Mouse (Mus musculus): Measurements from ENCODE around the gene Lcn12. TPM values are rescaled to one million over a fixed set of nuclear protein-coding genes. Genes with fewer than 3 reads are reported as not detected.

Lcn12 gene
- polyA plus RNA-seq, 1 experiment = not detected

DNA sequence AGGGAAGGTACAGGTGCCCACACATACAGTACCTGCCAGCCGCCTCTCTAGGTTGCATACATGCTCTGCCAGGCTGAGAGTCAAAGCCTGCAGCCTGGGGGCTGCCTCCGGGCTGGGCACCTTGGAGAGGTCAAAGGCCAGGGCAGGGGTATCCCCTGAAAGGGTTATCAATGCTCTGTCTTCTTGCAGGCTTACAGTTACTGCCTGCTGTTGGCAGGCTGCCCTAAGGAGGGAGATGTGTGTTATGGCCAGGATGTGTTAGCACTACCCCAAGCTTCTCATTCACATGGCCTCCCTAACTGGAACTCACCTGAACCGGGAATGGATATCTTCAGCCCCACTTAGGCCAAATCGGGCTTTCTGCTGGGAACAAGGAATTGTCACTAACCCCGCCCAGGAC, 33.6 kb downstream of the Lcn12 start:
- peaks cover 11% of the 10 kb centered on the region for H3K4me1 ChIP-seq (ENCODE audit: control insufficient read depth, insufficient read depth, low read length)
- H3K27me3 ChIP-seq (replicated peaks; ENCODE audit: control insufficient read depth, insufficient read depth, low read length) = no peaks in the 10 kb centered on the region
- H3K36me3 ChIP-seq (ENCODE audit: control insufficient read depth, insufficient read depth, low read length) = no peaks in the 10 kb centered on the region
- H3K4me3 ChIP-seq (ENCODE audit: insufficient read depth, low read depth, low read length) = peak overlapping the region; percentile 71
- peak overlapping the region; percentile 93 for H3K27ac ChIP-seq (ENCODE audit: insufficient read depth, low read depth, low read length)
- TF ChIP-seq POLR2A (IDR thresholded peaks at IDR 0.05; ENCODE audit: low read depth, low read length) (no peak), CTCF (conservative IDR thresholded peaks at IDR 0.05; ENCODE audit: insufficient read depth, insufficient read length, low read depth, low read length) (no peak)
- WGBS = 20% methylated on average over 5 of the region's 5 CpGs
- no peak for DNase-seq

DNA sequence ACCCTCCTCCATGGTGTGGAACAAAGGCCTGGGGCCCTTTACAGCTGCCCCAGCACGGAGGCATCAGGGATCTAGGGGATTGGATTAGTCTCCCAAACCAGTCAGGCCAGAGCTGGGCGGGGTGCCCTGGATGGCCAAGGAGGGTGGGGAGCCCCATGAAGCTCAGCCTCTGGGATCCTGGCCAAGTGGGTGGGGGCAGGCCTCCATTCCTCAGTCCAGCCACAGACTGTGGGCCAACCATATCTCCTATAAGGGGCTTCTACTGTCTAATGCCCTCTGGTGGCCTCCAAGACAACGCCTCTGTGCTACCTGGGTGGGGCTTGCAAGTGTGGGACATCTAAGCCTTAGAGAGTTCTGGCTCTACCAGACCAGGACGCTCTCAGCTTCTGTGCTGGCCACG, 34.8 kb downstream of the Lcn12 start:
- Histone ChIP-seq H3K27ac (ENCODE audit: insufficient read depth, low read depth, low read length) (no peak overlapping the region), H3K36me3 (ENCODE audit: control insufficient read depth, insufficient read depth, low read length) (no peaks in the 10 kb centered on the region), H3K4me1 (ENCODE audit: control insufficient read depth, insufficient read depth, low read length) (peaks cover 11% of the 10 kb centered on the region), H3K27me3 (replicated peaks; ENCODE audit: control insufficient read depth, insufficient read depth, low read length) (no peaks in the 10 kb centered on the region), H3K4me3 (ENCODE audit: insufficient read depth, low read depth, low read length) (no peak overlapping the region)
- 75% methylated on average over 5 of the region's 5 CpGs for WGBS
- TF ChIP-seq POLR2A (IDR thresholded peaks at IDR 0.05; ENCODE audit: low read depth, low read length) = no peak
- no peak for TF ChIP-seq CTCF (conservative IDR thresholded peaks at IDR 0.05; ENCODE audit: insufficient read depth, insufficient read length, low read depth, low read length)
- DNase-seq = peak; percentile 17

DNA sequence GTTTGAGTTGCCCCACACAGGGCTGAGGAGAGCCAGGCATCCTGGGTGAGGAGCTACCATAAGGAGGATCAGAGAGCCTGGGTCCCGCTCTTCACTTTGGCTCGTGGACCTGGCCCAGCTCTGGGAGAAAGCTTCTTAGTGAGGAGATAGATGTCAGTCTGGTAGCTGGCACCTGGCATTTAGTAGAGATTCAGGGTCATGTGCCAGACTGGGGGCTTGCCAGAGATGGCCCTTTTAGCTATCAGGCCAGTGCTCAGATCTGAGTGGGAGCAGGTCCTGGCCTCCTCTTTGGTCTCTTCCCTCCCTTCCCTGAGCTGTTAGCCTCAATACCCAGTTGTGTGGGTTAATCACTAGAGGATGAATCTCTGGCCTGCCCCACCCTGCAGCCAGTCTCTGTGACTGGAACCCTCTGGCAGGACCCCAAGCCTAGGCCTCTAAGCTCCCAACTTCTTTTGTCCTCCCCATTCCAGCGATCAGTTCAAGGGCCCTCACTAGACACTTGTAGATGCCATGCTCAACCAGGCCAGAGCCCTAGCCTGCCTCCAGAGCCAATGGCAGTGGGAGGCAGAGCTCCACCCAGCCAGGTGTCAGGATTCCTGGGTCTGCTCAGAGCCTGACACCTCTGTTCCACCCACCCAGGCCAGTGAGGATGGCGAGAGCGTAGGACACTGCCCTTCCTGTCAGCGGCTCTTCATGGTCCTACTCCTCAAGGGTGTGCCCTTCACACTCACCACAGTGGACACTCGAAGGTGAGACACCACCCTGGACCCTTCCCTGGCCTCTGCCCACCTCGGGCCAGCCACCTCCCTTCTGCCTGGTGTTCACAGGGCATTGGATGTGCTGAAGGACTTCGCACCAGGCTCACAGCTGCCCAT, 36.5 kb downstream of the Lcn12 start:
- Histone ChIP-seq H3K27me3 (replicated peaks; ENCODE audit: control insufficient read depth, insufficient read depth, low read length) (no peaks in the 10 kb centered on the region), H3K36me3 (ENCODE audit: control insufficient read depth, insufficient read depth, low read length) (no peaks in the 10 kb centered on the region), H3K4me1 (ENCODE audit: control insufficient read depth, insufficient read depth, low read length) (peaks cover 11% of the 10 kb centered on the region), H3K27ac (ENCODE audit: insufficient read depth, low read depth, low read length) (no peak overlapping the region), H3K4me3 (ENCODE audit: insufficient read depth, low read depth, low read length) (no peak overlapping the region)
- TF ChIP-seq CTCF (conservative IDR thresholded peaks at IDR 0.05; ENCODE audit: insufficient read depth, insufficient read length, low read depth, low read length) (no peak), POLR2A (IDR thresholded peaks at IDR 0.05; ENCODE audit: low read depth, low read length) (no peak)
- no peak for DNase-seq
- 91% methylated on average over 9 of the region's 9 CpGs for WGBS

DNA sequence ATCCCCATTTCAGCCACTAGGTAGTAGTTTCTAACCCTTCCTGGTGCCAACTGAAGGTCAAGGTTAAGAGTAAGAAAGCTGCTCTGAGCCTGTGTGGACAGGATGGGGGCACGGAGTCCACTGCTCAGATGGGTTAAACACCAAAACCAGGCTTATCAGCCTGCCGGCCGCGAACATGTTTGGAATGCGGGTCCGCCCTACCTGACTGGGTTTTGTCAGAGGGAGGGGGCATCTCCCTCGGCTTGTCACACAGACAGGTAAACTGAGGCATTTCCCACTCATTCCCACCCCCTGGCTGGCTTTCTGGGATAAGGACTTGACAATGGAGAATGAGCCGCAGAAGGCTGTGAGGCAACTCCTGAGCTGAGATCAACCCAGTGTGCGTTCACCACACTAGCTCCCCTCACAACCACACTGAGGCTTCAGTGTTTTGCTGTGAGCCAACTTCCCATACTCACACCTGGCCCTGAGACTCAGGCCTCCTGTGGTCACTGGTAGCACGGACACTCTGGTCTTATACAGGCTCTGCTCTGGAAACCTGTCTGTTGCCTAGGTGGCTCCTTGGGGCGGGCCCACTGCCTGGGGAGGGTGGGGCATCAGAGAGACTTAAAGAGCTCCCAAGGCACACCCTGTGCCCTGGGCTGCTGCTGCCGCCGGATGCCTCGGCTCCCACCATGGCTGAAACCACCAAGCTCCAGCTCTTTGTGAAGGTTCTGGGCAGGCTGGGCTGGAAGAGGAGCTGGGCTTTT, 37.3 kb downstream of the Lcn12 start, which contains the start of gene Clic3:
Gene Clic3 (plus strand): TSS at position 634 of the 749 bp plus-strand sequence.
- Histone ChIP-seq H3K36me3 (ENCODE audit: control insufficient read depth, insufficient read depth, low read length) (no peaks in the 10 kb centered on the region), H3K4me1 (ENCODE audit: control insufficient read depth, insufficient read depth, low read length) (peaks cover 9% of the 10 kb centered on the region), H3K27me3 (replicated peaks; ENCODE audit: control insufficient read depth, insufficient read depth, low read length) (no peaks in the 10 kb centered on the region), H3K4me3 (ENCODE audit: insufficient read depth, low read depth, low read length) (no peak within 1 kb of the TSS), H3K27ac (ENCODE audit: insufficient read depth, low read depth, low read length) (no peak within 1 kb of the TSS)
- 60% methylated on average over 14 of the region's 14 CpGs for WGBS
- DNase-seq = no peak
- TF ChIP-seq CTCF (conservative IDR thresholded peaks at IDR 0.05; ENCODE audit: insufficient read depth, insufficient read length, low read depth, low read length) = no peak
- TF ChIP-seq POLR2A (IDR thresholded peaks at IDR 0.05; ENCODE audit: low read depth, low read length) = no peak

DNA sequence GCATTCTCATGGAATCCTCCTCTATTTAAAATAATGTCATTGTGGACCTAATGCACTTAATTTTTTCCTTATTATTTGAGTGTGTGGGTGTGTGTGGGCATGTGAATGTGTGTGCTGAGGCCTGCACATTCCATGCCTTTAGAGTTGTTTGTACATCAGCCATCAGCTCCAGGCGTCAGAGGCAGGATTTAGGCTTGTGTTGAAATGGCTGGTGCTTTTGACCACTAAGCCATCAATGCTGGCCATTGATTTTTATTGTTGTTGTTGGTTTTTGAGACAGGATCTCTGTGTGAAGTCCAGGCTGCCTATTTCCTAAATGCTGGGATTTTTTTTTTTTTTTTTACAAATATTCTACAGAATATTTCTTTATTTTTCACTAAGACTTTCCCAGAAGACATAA, 40.8 kb downstream of the Lcn12 start:
- H3K27ac ChIP-seq (ENCODE audit: insufficient read depth, low read depth, low read length) = no peak overlapping the region
- H3K4me1 ChIP-seq (ENCODE audit: control insufficient read depth, insufficient read depth, low read length) = no peaks in the 10 kb centered on the region
- no peak for TF ChIP-seq POLR2A (IDR thresholded peaks at IDR 0.05; ENCODE audit: low read depth, low read length)
- DNase-seq = no peak
- no peaks in the 10 kb centered on the region for H3K36me3 ChIP-seq (ENCODE audit: control insufficient read depth, insufficient read depth, low read length)
- no peak overlapping the region for H3K4me3 ChIP-seq (ENCODE audit: insufficient read depth, low read depth, low read length)
- H3K27me3 ChIP-seq (replicated peaks; ENCODE audit: control insufficient read depth, insufficient read depth, low read length) = no peaks in the 10 kb centered on the region
- WGBS = 64% methylated on average over 1 of the region's 1 CpGs

DNA sequence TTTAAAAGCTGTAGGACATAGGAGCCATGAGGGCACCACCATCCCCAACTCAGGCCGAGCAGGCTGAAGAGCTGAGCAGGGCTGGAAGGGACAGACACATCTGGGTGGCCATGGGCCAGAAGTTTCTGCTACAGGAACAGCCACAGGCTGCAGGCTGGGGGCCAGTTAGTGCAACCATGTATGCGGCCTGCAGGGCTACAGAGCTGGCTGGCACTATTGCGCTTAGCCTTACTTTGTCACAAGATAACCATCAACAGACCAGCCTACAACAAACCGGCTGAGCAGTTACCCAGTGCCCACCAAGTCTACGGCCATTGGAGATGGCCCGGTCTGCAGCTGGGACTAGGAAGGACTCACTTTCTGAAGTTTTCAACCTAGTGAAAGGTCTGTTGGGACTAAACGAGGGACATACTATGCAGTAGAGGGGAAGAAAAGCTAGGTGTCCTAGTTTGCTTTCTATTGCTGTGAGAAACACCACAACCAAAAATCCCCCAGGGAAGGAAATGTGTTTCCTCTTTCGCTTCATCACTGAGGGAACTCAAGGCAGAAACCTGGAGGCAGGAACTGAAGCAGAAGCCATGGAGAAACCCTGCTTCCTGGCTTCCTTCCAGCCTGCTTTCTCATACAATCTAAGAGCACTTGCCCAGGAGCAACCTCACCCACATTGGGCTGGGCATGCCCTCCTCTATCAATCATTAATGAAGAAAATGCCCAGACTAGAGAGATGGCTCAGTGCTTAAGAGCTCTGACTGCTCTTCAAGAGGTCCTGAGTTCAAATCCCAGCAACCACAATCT, 42.7 kb downstream of the Lcn12 start:
- WGBS = 68% methylated on average over 8 of the region's 8 CpGs
- Histone ChIP-seq H3K4me1 (ENCODE audit: control insufficient read depth, insufficient read depth, low read length) (no peaks in the 10 kb centered on the region), H3K4me3 (ENCODE audit: insufficient read depth, low read depth, low read length) (no peak overlapping the region), H3K27me3 (replicated peaks; ENCODE audit: control insufficient read depth, insufficient read depth, low read length) (no peaks in the 10 kb centered on the region), H3K36me3 (ENCODE audit: control insufficient read depth, insufficient read depth, low read length) (no peaks in the 10 kb centered on the region), H3K27ac (ENCODE audit: insufficient read depth, low read depth, low read length) (no peak overlapping the region)
- TF ChIP-seq CTCF (conservative IDR thresholded peaks at IDR 0.05; ENCODE audit: insufficient read depth, insufficient read length, low read depth, low read length) (no peak), POLR2A (IDR thresholded peaks at IDR 0.05; ENCODE audit: low read depth, low read length) (no peak)
- peak; percentile 66 for DNase-seq

All from kidney, adult 2 months (tissue).